Mouse (Mus musculus): ENCODE data around the gene Epx. TPM values are rescaled to one million over a fixed set of nuclear protein-coding genes. Genes with fewer than 3 reads are reported as not detected.

The Epx gene
- polyA plus RNA-seq, 2 experiments: 0.40 to 0.80 TPM

GRCm38 (mm10) chr11:87892168-87892567, 16.8 kb upstream of the Epx start, which contains the start of gene Olfr462:
Gene Olfr462 (minus strand): TSS chr11:87892268.
- ATAC-seq (ENCODE audit: low FRiP score, low read depth) (no peak), DNase-seq (ENCODE audit: low spot score) (no peak)
- Histone ChIP-seq H3K27me3 (ENCODE audit: control insufficient read depth, insufficient read depth, low read length) (no peaks in the 10 kb centered on the region), H3K9me3 (ENCODE audit: control insufficient read depth, low read length) (no peaks in the 10 kb centered on the region), H3K4me2 (replicated peaks; ENCODE audit: low read depth, low read length, severe bottlenecking) (no peak within 1 kb of the TSS), H3K27ac (replicated peaks; ENCODE audit: low read depth, low read length) (no peak within 1 kb of the TSS), H3K4me1 (ENCODE audit: control insufficient read depth, insufficient read depth, low read length) (no peaks in the 10 kb centered on the region), H3K36me3 (ENCODE audit: control insufficient read depth, insufficient read depth, low read length) (no peaks in the 10 kb centered on the region), H3K4me3 (replicated peaks; ENCODE audit: low read length) (no peak within 1 kb of the TSS), H3K9ac (ENCODE audit: low read depth, low read length, severe bottlenecking) (no peak within 1 kb of the TSS)
- TF ChIP-seq POLR2A (IDR thresholded peaks at IDR 0.05; ENCODE audit: borderline replicate concordance, extremely low read depth, insufficient read depth, insufficient read length): no peak
- WGBS: 88% methylated on average over 6 of the region's 6 CpGs

- 0 out of 2 replicates have a peak, but pooled peaks cover 2% of the 10 kb centered on the region for H3K4me1 ChIP-seq (ENCODE audit: control insufficient read depth, insufficient read depth, low read length)
- H3K27ac ChIP-seq (replicated peaks; ENCODE audit: low read depth, low read length): no peak overlapping the region
- H3K36me3 ChIP-seq (ENCODE audit: control insufficient read depth, insufficient read depth, low read length): no peaks in the 10 kb centered on the region
- H3K4me3 ChIP-seq (replicated peaks; ENCODE audit: low read length): no peak overlapping the region
- TF ChIP-seq POLR2A (IDR thresholded peaks at IDR 0.05; ENCODE audit: borderline replicate concordance, extremely low read depth, insufficient read depth, insufficient read length): no peak
- WGBS: 74% methylated on average over 5 of the region's 5 CpGs
- no peak overlapping the region for H3K9ac ChIP-seq (ENCODE audit: low read depth, low read length, severe bottlenecking)
- no peak overlapping the region for H3K4me2 ChIP-seq (replicated peaks; ENCODE audit: low read depth, low read length, severe bottlenecking)
- no peak for DNase-seq (ENCODE audit: low spot score)
- no peaks in the 10 kb centered on the region for H3K9me3 ChIP-seq (ENCODE audit: control insufficient read depth, low read length)
- ATAC-seq (ENCODE audit: low FRiP score, low read depth): no peak
- no peaks in the 10 kb centered on the region for H3K27me3 ChIP-seq (ENCODE audit: control insufficient read depth, insufficient read depth, low read length)
Observed at GRCm38 (mm10) chr11:87884856-87885255, 9.5 kb upstream of the Epx start.

GRCm38 (mm10) chr11:87883493-87883892, 8.2 kb upstream of the Epx start:
- 0 out of 2 replicates have a peak, but pooled peaks cover 2% of the 10 kb centered on the region for H3K4me1 ChIP-seq (ENCODE audit: control insufficient read depth, insufficient read depth, low read length)
- ATAC-seq (ENCODE audit: low FRiP score, low read depth): no peak
- H3K27me3 ChIP-seq (ENCODE audit: control insufficient read depth, insufficient read depth, low read length): no peaks in the 10 kb centered on the region
- H3K9ac ChIP-seq (ENCODE audit: low read depth, low read length, severe bottlenecking): no peak overlapping the region
- no peak overlapping the region for H3K4me3 ChIP-seq (replicated peaks; ENCODE audit: low read length)
- H3K27ac ChIP-seq (replicated peaks; ENCODE audit: low read depth, low read length): no peak overlapping the region
- TF ChIP-seq POLR2A (IDR thresholded peaks at IDR 0.05; ENCODE audit: borderline replicate concordance, extremely low read depth, insufficient read depth, insufficient read length): no peak
- DNase-seq (ENCODE audit: low spot score): no peak
- WGBS: 40% methylated on average over 5 of the region's 5 CpGs
- H3K4me2 ChIP-seq (replicated peaks; ENCODE audit: low read depth, low read length, severe bottlenecking): no peak overlapping the region
- no peaks in the 10 kb centered on the region for H3K36me3 ChIP-seq (ENCODE audit: control insufficient read depth, insufficient read depth, low read length)
- H3K9me3 ChIP-seq (ENCODE audit: control insufficient read depth, low read length): no peaks in the 10 kb centered on the region

- 70% methylated on average over 4 of the region's 4 CpGs for WGBS
- no peaks in the 10 kb centered on the region for H3K9me3 ChIP-seq (ENCODE audit: control insufficient read depth, low read length)
- H3K4me3 ChIP-seq (replicated peaks; ENCODE audit: low read length): no peak overlapping the region
- no peak for TF ChIP-seq POLR2A (IDR thresholded peaks at IDR 0.05; ENCODE audit: borderline replicate concordance, extremely low read depth, insufficient read depth, insufficient read length)
- H3K36me3 ChIP-seq (ENCODE audit: control insufficient read depth, insufficient read depth, low read length): no peaks in the 10 kb centered on the region
- H3K9ac ChIP-seq (ENCODE audit: low read depth, low read length, severe bottlenecking): no peak overlapping the region
- DNase-seq (ENCODE audit: low spot score) (no peak), ATAC-seq (ENCODE audit: low FRiP score, low read depth) (no peak)
- no peak overlapping the region for H3K4me2 ChIP-seq (replicated peaks; ENCODE audit: low read depth, low read length, severe bottlenecking)
- 0 out of 2 replicates have a peak, but pooled peaks cover 2% of the 10 kb centered on the region for H3K4me1 ChIP-seq (ENCODE audit: control insufficient read depth, insufficient read depth, low read length)
- H3K27me3 ChIP-seq (ENCODE audit: control insufficient read depth, insufficient read depth, low read length): no peaks in the 10 kb centered on the region
- no peak overlapping the region for H3K27ac ChIP-seq (replicated peaks; ENCODE audit: low read depth, low read length)
Observed at GRCm38 (mm10) chr11:87881714-87882113, 6.4 kb upstream of the Epx start.

GRCm38 (mm10) chr11:87879826-87880225, 4.5 kb upstream of the Epx start:
- Histone ChIP-seq H3K9ac (ENCODE audit: low read depth, low read length, severe bottlenecking) (no peak overlapping the region), H3K4me2 (replicated peaks; ENCODE audit: low read depth, low read length, severe bottlenecking) (0 out of 2 replicates have a peak overlapping the region, but pooled peaks have one; percentile 7), H3K4me3 (replicated peaks; ENCODE audit: low read length) (no peak overlapping the region), H3K27ac (replicated peaks; ENCODE audit: low read depth, low read length) (no peak overlapping the region), H3K4me1 (ENCODE audit: control insufficient read depth, insufficient read depth, low read length) (0 out of 2 replicates have a peak, but pooled peaks cover 2% of the 10 kb centered on the region), H3K9me3 (ENCODE audit: control insufficient read depth, low read length) (no peaks in the 10 kb centered on the region), H3K27me3 (ENCODE audit: control insufficient read depth, insufficient read depth, low read length) (no peaks in the 10 kb centered on the region), H3K36me3 (ENCODE audit: control insufficient read depth, insufficient read depth, low read length) (no peaks in the 10 kb centered on the region)
- 32% methylated on average over 9 of the region's 9 CpGs for WGBS
- no peak for DNase-seq (ENCODE audit: low spot score)
- ATAC-seq (ENCODE audit: low FRiP score, low read depth): no peak
- no peak for TF ChIP-seq POLR2A (IDR thresholded peaks at IDR 0.05; ENCODE audit: borderline replicate concordance, extremely low read depth, insufficient read depth, insufficient read length)

All from limb, embryonic 14.5 days (tissue).